Mouse (Mus musculus): ENCODE measurements around the gene 2310030G06Rik. TPM values are rescaled to one million over a fixed set of nuclear protein-coding genes. Genes with fewer than 3 reads are reported as not detected.

Gene 2310030G06Rik
- polyA plus RNA-seq, 1 experiment: not detected

DNA sequence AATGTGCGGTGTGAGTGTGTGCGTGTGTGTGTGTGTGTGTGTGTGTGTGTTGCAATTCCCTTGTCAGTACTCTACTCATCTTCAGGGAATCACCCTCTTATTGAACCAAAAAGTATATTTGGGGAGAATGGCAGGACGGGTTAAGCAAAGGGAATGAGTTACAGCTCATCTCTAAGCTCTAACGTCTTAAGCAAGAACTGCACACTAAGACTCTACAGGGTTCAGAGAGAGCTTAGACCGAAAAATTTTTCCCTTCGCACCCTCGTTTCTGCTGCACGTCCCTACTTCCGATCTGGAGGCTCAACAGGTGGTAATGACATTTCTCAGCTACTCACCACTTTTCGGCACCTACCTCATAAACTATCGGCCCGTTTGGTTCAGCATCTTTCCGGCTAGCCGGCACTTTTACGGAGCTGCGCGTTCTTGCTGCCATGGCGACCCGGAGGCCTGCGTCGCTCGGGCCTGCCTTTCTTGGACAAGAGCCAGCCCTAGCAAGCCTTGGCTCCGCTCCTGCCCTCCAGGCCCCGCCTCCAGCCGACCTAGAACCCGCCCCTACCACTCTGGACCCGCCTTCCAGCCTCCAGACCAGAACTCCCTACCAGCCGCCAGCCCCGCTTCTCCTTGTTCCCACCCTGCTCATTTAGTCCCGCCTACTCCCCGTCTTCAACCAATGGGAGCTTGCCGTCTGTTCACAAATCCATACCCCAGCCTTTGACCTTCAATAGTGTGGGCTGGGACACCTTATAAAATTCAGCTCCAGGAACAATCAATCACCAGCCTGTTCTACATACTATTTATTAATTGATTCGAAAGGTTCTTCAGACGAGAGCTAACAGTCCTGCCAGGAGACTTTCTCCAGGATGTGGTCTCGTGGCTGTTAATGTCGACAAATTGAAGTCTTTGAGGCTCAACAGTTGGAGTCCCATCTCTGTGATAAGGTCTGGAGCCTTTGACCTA is 7.1 kb downstream of the 2310030G06Rik start, which contains the start of gene Dixdc1:
Dixdc1 (minus strand) TSS at position 604 of the 957 bp plus-strand sequence.
- no peak within 1 kb of the TSS for H3K27ac ChIP-seq (ENCODE audit: control insufficient read depth, insufficient read depth, low read depth, low read length, poor library complexity)

DNA sequence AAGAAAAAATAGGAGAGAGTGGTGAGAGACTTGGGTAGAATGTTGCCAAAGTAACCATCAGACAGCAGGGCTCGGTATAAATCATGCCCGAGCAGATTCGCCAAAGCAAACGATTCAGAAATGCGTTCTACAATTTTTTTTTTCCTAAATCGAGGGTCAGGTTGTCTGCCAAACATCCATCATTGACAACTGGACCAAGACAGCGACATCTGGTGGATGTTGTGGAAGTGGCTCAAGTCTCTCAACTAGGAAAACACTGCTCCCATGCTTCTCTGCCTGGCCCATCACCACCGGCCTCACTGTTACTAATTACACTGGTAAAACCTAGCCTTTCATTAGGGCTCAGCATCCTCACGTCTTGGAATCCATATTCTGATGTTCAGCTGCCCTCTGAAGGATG is 11.3 kb downstream of the 2310030G06Rik start:
- 3% methylated on average over 9 of the region's 9 CpGs for WGBS
- H3K4me1 ChIP-seq (ENCODE audit: control insufficient read depth, insufficient read depth, low read length): peaks cover 2% of the 10 kb centered on the region; the same call in 1 of the 2 replicates
- no peak overlapping the region for H3K27ac ChIP-seq (ENCODE audit: control insufficient read depth, insufficient read depth, low read depth, low read length, poor library complexity)
- H3K4me3 ChIP-seq (replicated peaks; ENCODE audit: control insufficient read depth, low read depth, low read length): no peak overlapping the region
- TF ChIP-seq CTCF (IDR thresholded peaks at IDR 0.05; ENCODE audit: control insufficient read depth, insufficient read depth, low read length) (peak; percentile 52), POLR2A (IDR thresholded peaks at IDR 0.05; ENCODE audit: borderline replicate concordance, control insufficient read depth, low read depth, low read length) (no peak)

More for the DNA sequence above, 7.1 kb downstream of the 2310030G06Rik start, which contains the start of gene Dixdc1:
- 6% methylated on average over 36 of the region's 36 CpGs for WGBS
- peak within 1 kb of the TSS; percentile 54 for H3K4me3 ChIP-seq (replicated peaks; ENCODE audit: control insufficient read depth, low read depth, low read length)
- H3K4me1 ChIP-seq (ENCODE audit: control insufficient read depth, insufficient read depth, low read length): peaks cover 2% of the 10 kb centered on the region; the same call in 1 of the 2 replicates
- TF ChIP-seq POLR2A (IDR thresholded peaks at IDR 0.05; ENCODE audit: borderline replicate concordance, control insufficient read depth, low read depth, low read length) (no peak), CTCF (IDR thresholded peaks at IDR 0.05; ENCODE audit: control insufficient read depth, insufficient read depth, low read length) (no peak)

DNA sequence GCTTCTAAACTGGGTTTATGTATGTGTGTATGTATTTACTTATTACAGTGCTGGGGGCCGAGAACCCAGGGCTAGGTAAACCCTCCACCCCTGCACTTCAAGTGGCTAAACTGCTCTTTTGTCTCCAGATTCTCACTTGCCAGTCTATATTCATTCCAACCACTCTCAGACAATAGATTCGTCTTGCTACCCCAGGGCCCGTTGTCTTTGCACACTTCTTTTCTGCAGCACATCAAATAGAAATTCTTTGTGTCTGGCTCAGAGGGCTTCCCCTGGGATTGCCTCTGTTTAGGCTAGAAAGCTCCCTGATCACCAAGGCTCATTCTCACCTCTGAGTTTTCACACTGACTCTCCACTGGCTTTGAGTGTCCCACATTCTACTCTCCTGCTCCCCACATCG is 13.8 kb downstream of the 2310030G06Rik start:
- Histone ChIP-seq H3K4me1 (ENCODE audit: control insufficient read depth, insufficient read depth, low read length) (peaks cover 2% of the 10 kb centered on the region), H3K27ac (ENCODE audit: control insufficient read depth, insufficient read depth, low read depth, low read length, poor library complexity) (no peak overlapping the region), H3K4me3 (replicated peaks; ENCODE audit: control insufficient read depth, low read depth, low read length) (no peak overlapping the region)
- 75% methylated on average over 4 of the region's 4 CpGs for WGBS
- TF ChIP-seq CTCF (IDR thresholded peaks at IDR 0.05; ENCODE audit: control insufficient read depth, insufficient read depth, low read length): no peak
- TF ChIP-seq POLR2A (IDR thresholded peaks at IDR 0.05; ENCODE audit: borderline replicate concordance, control insufficient read depth, low read depth, low read length): no peak

DNA sequence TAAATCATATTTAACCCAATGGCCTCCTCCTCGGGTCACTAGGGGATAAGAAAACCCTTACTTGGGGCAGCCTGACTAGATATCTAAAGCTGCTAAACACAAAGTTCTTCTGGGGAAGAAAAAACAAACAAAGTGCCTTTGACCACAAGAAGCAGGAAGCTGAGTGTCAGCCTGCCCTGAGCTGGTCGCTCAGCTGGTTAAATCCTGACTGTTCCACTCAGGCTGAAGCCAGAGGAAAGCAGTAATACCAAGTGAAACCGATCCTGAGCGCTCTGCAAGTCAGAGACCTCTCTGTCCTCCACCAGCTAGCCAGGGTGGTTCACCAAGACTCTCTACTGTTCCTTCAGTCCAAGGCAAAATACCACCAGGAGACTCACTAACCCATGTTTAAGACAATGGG is 16.7 kb downstream of the 2310030G06Rik start:
- Histone ChIP-seq H3K4me1 (ENCODE audit: control insufficient read depth, insufficient read depth, low read length) (peaks cover 2% of the 10 kb centered on the region), H3K4me3 (replicated peaks; ENCODE audit: control insufficient read depth, low read depth, low read length) (no peak overlapping the region), H3K27ac (ENCODE audit: control insufficient read depth, insufficient read depth, low read depth, low read length, poor library complexity) (no peak overlapping the region)
- 19% methylated on average over 4 of the region's 4 CpGs for WGBS
- TF ChIP-seq CTCF (IDR thresholded peaks at IDR 0.05; ENCODE audit: control insufficient read depth, insufficient read depth, low read length) (no peak), POLR2A (IDR thresholded peaks at IDR 0.05; ENCODE audit: borderline replicate concordance, control insufficient read depth, low read depth, low read length) (no peak)

DNA sequence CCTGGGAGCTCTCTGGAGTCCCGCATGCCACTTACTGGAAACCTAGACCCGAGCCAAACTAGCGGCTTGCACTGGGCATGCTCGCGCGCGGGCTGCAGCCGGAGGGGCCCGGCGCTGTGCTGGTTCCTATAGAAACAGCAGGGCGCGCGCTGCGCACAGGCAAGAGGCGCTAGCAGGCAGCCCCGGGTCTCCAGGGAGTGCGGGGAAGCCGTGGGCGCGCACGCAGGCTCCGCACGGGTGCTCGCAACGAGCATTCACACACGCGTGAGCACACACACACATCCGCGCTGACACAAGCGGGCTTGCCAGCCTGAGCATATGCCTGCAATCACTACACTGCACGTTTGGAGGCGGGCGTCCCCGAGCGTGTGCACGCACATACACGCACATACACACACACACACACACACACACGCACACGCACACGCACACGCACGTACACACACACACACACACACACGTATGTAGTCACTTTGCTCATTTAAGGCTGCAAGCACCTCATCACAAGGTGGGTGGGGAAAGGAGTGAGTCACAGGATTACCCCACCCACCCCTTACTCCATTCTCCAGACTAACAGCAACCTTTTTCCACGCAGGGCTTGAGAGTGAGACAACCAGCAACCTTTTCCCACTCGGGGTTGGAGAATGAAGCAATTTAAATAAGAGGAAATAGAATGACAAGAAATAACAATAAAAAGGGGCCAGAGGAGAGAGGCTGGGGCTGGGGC is 18.2 kb downstream of the 2310030G06Rik start:
- Histone ChIP-seq H3K4me3 (replicated peaks; ENCODE audit: control insufficient read depth, low read depth, low read length) (peak overlapping the region; percentile 51), H3K27ac (ENCODE audit: control insufficient read depth, insufficient read depth, low read depth, low read length, poor library complexity) (no peak overlapping the region; the same call in 1 of the 2 replicates), H3K4me1 (ENCODE audit: control insufficient read depth, insufficient read depth, low read length) (peaks cover 2% of the 10 kb centered on the region)
- WGBS: under 1% methylated on average over 45 of the region's 45 CpGs
- TF ChIP-seq POLR2A (IDR thresholded peaks at IDR 0.05; ENCODE audit: borderline replicate concordance, control insufficient read depth, low read depth, low read length) (no peak), CTCF (IDR thresholded peaks at IDR 0.05; ENCODE audit: control insufficient read depth, insufficient read depth, low read length) (no peak)

GRCm38 (mm10) chr9:50727171-50727924 is 19.0 kb downstream of the 2310030G06Rik start:
- TF ChIP-seq POLR2A (IDR thresholded peaks at IDR 0.05; ENCODE audit: borderline replicate concordance, control insufficient read depth, low read depth, low read length) (no peak), CTCF (IDR thresholded peaks at IDR 0.05; ENCODE audit: control insufficient read depth, insufficient read depth, low read length) (no peak)
- H3K4me1 ChIP-seq (ENCODE audit: control insufficient read depth, insufficient read depth, low read length): peaks cover 2% of the 10 kb centered on the region
- H3K4me3 ChIP-seq (replicated peaks; ENCODE audit: control insufficient read depth, low read depth, low read length): no peak overlapping the region
- no peak overlapping the region; the same call in 1 of the 2 replicates for H3K27ac ChIP-seq (ENCODE audit: control insufficient read depth, insufficient read depth, low read depth, low read length, poor library complexity)
- WGBS: 22% methylated on average over 30 of the region's 30 CpGs

GRCm38 (mm10) chr9:50725921-50726590 is 20.3 kb downstream of the 2310030G06Rik start:
- WGBS: 66% methylated on average over 8 of the region's 8 CpGs
- no peak for TF ChIP-seq CTCF (IDR thresholded peaks at IDR 0.05; ENCODE audit: control insufficient read depth, insufficient read depth, low read length)
- no peak for TF ChIP-seq POLR2A (IDR thresholded peaks at IDR 0.05; ENCODE audit: borderline replicate concordance, control insufficient read depth, low read depth, low read length)
- no peak overlapping the region for H3K4me3 ChIP-seq (replicated peaks; ENCODE audit: control insufficient read depth, low read depth, low read length)
- H3K27ac ChIP-seq (ENCODE audit: control insufficient read depth, insufficient read depth, low read depth, low read length, poor library complexity): no peak overlapping the region
- H3K4me1 ChIP-seq (ENCODE audit: control insufficient read depth, insufficient read depth, low read length): peaks cover 2% of the 10 kb centered on the region
